Mouse (Mus musculus) myocyte (in vitro differentiated cells): ENCODE results near the gene Inpp4b. TPM values are rescaled to one million over a fixed set of nuclear protein-coding genes. Genes with fewer than 3 reads are reported as not detected.
A peak's percentile ranks its signal among the peaks of the same experiment; 100 is the strongest.

Experiments
- H3K27me3 ChIP-seq: one replicate; pipeline ENCODE4 v1.6.1; 2011; ENCODE audit not compliant: control insufficient read depth, insufficient read depth, insufficient read length
- H3K36me3 ChIP-seq: one replicate; pipeline ENCODE4 v1.6.1; 2011; ENCODE audit not compliant: control insufficient read depth, insufficient read depth
- H3K4me2 ChIP-seq: one replicate; pipeline ENCODE4 v1.6.1; 2011; ENCODE audit warnings: low read depth, control low read depth
- H3K4me3 ChIP-seq: one replicate; pipeline ENCODE4 v1.5.1; 2011; ENCODE audit warnings: mild to moderate bottlenecking, control low read depth, moderate library complexity
- H3K79me2 ChIP-seq: one replicate; pipeline ENCODE4 v1.6.1; 2011; ENCODE audit not compliant: control insufficient read depth, insufficient read depth
- H3ac ChIP-seq: one replicate; pipeline ENCODE4 v1.6.1; 2011; ENCODE audit not compliant: control insufficient read depth, insufficient read length
- CEBPB ChIP-seq: IDR thresholded peaks from 2 replicates; pipeline ENCODE4 v1.6.1; 2011; ENCODE audit warnings: mild to moderate bottlenecking, moderate library complexity; ENCODE audit not compliant: poor library complexity, insufficient read depth, severe bottlenecking
- E2F4 ChIP-seq: IDR thresholded peaks from one replicate; pipeline ENCODE4 v1.6.1; 2011; ENCODE audit warnings: mild to moderate bottlenecking, control low read depth, moderate library complexity; ENCODE audit not compliant: insufficient read depth
- MAX ChIP-seq: IDR thresholded peaks from one replicate; pipeline ENCODE4 v1.6.1; 2011; ENCODE audit warnings: low read depth, mild to moderate bottlenecking, control low read depth
- MYOD1 ChIP-seq, 3 experiments: IDR thresholded peaks; one replicate each; pipeline ENCODE4 v1.6.1; 2011; ENCODE audit warnings: control low read depth in 2 of 3, low read depth in 2 of 3, mild to moderate bottlenecking in 2 of 3, moderate library complexity in 1 of 3; ENCODE audit not compliant: insufficient read length in 2 of 3, control insufficient read depth in 1 of 3
- MYOG ChIP-seq, 3 experiments: IDR thresholded peaks; one replicate each; pipeline ENCODE4 v1.6.1; 2011; ENCODE audit warnings: control low read depth in 2 of 3, low read depth in 2 of 3, mild to moderate bottlenecking in 2 of 3; ENCODE audit not compliant: insufficient read length in 2 of 3, control insufficient read depth in 1 of 3, insufficient read depth in 1 of 3
- POLR2A ChIP-seq: IDR thresholded peaks from one replicate; pipeline ENCODE4 v1.6.1; 2011; ENCODE audit warnings: low read depth, mild to moderate bottlenecking, control low read depth, moderate library complexity; ENCODE audit not compliant: insufficient read length
- POLR2AphosphoS2 ChIP-seq: IDR thresholded peaks from one replicate; pipeline ENCODE4 v1.6.1; 2011; ENCODE audit warnings: low read depth, control low read depth; ENCODE audit not compliant: insufficient read length
- REST ChIP-seq: IDR thresholded peaks from one replicate; pipeline ENCODE4 v1.6.1; 2011; ENCODE audit warnings: mild to moderate bottlenecking, control low read depth, moderate library complexity; ENCODE audit not compliant: insufficient read depth, insufficient read length
- SRF ChIP-seq: IDR thresholded peaks from one replicate; pipeline ENCODE4 v1.6.1; 2011; ENCODE audit warnings: low read depth; ENCODE audit not compliant: control insufficient read depth, insufficient read length
- TCF12 ChIP-seq: IDR thresholded peaks from one replicate; pipeline ENCODE4 v1.6.1; 2011; ENCODE audit warnings: mild to moderate bottlenecking, control low read depth; ENCODE audit not compliant: poor library complexity, insufficient read depth, severe bottlenecking
- TCF3 ChIP-seq: IDR thresholded peaks from one replicate; pipeline ENCODE4 v1.6.1; 2011; ENCODE audit warnings: low read depth, control low read depth; ENCODE audit not compliant: insufficient read length
- USF1 ChIP-seq: IDR thresholded peaks from one replicate; pipeline ENCODE4 v1.6.1; 2011; ENCODE audit warnings: low read depth, mild to moderate bottlenecking, control low read depth, moderate library complexity
- polyA plus RNA-seq: library from polyadenylated mRNA; unstranded; fragments of >200 nt; fragmentation: generic; extraction: Trizol; gene quantifications from one replicate; pipeline ENCODE4 v1.2.1, GENCODE M21; 2012; ENCODE audit warnings: missing spikeins

Inpp4b gene
- polyA plus RNA-seq, 1 experiment = 5.6 TPM

DNA sequence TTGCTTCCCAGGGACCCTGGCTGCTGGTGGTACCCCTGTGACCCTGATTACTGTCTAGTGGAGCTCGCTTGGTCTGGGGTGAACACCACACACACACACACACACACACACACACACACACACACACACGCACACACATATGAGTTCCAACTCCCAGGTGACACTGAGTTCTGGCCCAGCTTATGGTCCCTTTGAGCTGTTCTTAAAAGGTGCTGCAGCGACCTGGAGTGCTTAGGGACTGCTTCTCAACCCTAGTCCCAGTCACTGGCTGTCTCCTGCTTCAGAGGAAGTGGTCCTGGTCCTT, 595 bp downstream of the Inpp4b start:
- Histone ChIP-seq H3K36me3 (no peaks in the 10 kb centered on the region), H3ac (no peak overlapping the region), H3K27me3 (no peaks in the 10 kb centered on the region), H3K4me3 (no peak overlapping the region), H3K4me2 (no peak overlapping the region), H3K79me2 (no peaks in the 10 kb centered on the region)
- TF ChIP-seq MYOD1 (IDR thresholded peaks at IDR 0.05; ENCODE audit: control insufficient read depth in 1 of 3, insufficient read length in 2 of 3, low read depth in 2 of 3) (no peak), CEBPB (no peak), MYOG (IDR thresholded peaks at IDR 0.05; ENCODE audit: control insufficient read depth in 1 of 3, insufficient read depth in 1 of 3, insufficient read length in 2 of 3, low read depth in 2 of 3) (no peak), E2F4 (no peak), SRF (no peak), TCF12 (no peak), POLR2AphosphoS2 (no peak), REST (no peak), POLR2A (no peak), TCF3 (no peak), USF1 (no peak), MAX (no peak)

DNA sequence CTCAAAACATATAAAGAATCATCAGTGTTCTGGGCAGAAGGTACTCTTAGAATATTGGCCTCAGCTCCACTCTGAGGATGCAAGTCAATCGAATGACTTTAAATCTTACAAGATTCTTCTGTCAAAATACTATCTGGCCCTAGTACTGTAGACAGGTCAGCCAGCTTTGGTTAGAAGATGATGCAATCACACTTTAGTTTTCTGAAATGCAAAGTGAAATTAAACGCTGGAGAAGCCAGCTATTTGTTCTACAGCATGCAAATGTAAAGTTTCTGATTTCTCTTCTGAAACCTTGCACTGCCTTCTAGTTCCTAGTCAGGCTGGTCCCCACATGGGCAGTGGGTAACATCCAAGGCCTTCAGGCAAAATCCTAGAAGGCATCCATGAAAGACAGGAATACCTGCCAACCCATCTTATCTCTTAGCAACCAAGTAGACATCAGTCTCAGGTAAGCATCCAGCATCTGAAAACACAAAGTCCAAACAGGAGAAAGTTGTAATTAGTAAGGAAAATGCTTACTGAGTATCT, 2.9 kb downstream of the Inpp4b start:
- Histone ChIP-seq H3K27me3 (no peaks in the 10 kb centered on the region), H3ac (no peak overlapping the region), H3K36me3 (no peaks in the 10 kb centered on the region), H3K79me2 (no peaks in the 10 kb centered on the region), H3K4me2 (peak overlapping the region; percentile 25), H3K4me3 (no peak overlapping the region)
- TF ChIP-seq SRF (no peak), CEBPB (peak; percentile 69)

DNA sequence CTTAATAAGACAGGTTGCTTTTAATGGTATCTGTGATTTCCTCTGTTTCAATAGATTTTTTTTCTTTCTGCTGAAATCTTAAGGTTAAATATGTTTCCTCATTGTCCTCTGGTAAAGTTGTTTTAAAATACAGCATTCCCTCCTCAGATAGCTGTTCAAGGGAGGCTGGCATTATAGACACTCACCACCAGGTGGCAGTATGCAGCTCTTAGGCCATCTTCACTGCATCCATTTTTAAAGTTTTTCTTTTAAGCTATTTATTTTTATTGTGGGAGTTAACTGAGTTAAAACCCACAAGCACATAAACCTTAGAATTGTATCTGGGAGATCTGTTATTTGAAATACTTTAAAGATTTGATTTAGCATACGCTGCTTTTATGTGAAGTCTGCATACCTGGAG, 7.1 kb downstream of the Inpp4b start:
- no peaks in the 10 kb centered on the region for H3K27me3 ChIP-seq
- H3K36me3 ChIP-seq = no peaks in the 10 kb centered on the region
- TF ChIP-seq TCF3 (no peak), TCF12 (no peak)
- no peak overlapping the region for H3K4me2 ChIP-seq
- no peak overlapping the region for H3ac ChIP-seq
- no peak overlapping the region for H3K4me3 ChIP-seq
- H3K79me2 ChIP-seq = no peaks in the 10 kb centered on the region

- Histone ChIP-seq H3K4me2 (no peak overlapping the region), H3K79me2 (no peaks in the 10 kb centered on the region), H3K27me3 (no peaks in the 10 kb centered on the region), H3K4me3 (no peak overlapping the region), H3ac (no peak overlapping the region), H3K36me3 (no peaks in the 10 kb centered on the region)
- TF ChIP-seq TCF12 (no peak), TCF3 (no peak), SRF (no peak), CEBPB (no peak), MYOD1 (IDR thresholded peaks at IDR 0.05; ENCODE audit: control insufficient read depth in 1 of 3, insufficient read length in 2 of 3, low read depth in 2 of 3) (no peak), MYOG (IDR thresholded peaks at IDR 0.05; ENCODE audit: control insufficient read depth in 1 of 3, insufficient read depth in 1 of 3, insufficient read length in 2 of 3, low read depth in 2 of 3) (no peak), E2F4 (no peak)
Observed at GRCm38 (mm10) chr8:81353460-81353859, 11.1 kb downstream of the Inpp4b start.

DNA sequence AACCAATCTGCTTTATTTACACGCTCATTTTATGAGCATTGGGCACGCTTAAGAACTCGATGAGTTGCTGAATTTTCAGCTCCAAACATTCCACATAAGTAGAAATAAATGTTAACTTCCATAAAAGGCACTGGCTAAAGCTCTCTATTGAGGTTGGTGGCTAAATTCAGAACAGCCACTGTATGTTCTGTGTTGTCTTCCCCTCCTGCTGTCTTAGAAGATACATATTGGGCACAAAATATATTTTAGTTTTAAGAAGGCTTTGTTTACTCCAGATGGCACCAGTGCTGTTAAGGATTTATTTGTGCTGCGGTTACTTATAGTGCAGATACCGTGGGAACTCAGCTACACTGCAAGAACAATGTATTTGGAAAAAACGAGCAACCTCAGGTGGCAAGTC, 15.8 kb downstream of the Inpp4b start:
- TF ChIP-seq E2F4 (no peak), POLR2AphosphoS2 (no peak), TCF12 (no peak), POLR2A (no peak), MAX (no peak), SRF (no peak), CEBPB (no peak), MYOD1 (IDR thresholded peaks at IDR 0.05; ENCODE audit: control insufficient read depth in 1 of 3, insufficient read length in 2 of 3, low read depth in 2 of 3) (no peak), REST (no peak), TCF3 (no peak), USF1 (no peak), MYOG (IDR thresholded peaks at IDR 0.05; ENCODE audit: control insufficient read depth in 1 of 3, insufficient read depth in 1 of 3, insufficient read length in 2 of 3, low read depth in 2 of 3) (no peak)
- H3K4me2 ChIP-seq = no peak overlapping the region
- H3K4me3 ChIP-seq = no peak overlapping the region
- no peaks in the 10 kb centered on the region for H3K27me3 ChIP-seq
- no peaks in the 10 kb centered on the region for H3K36me3 ChIP-seq
- H3ac ChIP-seq = no peak overlapping the region
- no peaks in the 10 kb centered on the region for H3K79me2 ChIP-seq

DNA sequence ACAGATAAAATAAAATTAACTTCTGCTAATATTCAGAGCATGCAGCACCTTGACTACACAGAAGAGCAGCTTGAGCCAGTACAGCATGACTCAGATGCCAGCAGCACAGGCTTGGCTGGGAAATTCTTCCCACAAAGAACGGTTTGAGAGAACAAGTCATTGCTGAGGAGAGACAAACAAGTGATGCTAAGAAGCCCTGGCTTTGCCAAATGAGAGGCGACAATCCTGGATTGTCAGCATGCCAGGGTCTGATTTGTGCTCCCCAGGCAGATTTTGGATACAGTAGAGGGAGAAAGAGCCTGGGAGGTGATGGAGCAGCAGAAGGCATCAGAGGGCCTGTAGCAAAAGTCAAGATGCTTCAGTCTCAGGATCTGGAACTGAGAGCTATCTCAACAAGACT, 18.2 kb downstream of the Inpp4b start:
- no peak overlapping the region for H3K4me3 ChIP-seq
- no peaks in the 10 kb centered on the region for H3K36me3 ChIP-seq
- no peaks in the 10 kb centered on the region for H3K27me3 ChIP-seq
- H3ac ChIP-seq = no peak overlapping the region
- no peak for TF ChIP-seq CEBPB
- no peak for TF ChIP-seq MYOG (IDR thresholded peaks at IDR 0.05; ENCODE audit: control insufficient read depth in 1 of 3, insufficient read depth in 1 of 3, insufficient read length in 2 of 3, low read depth in 2 of 3)
- TF ChIP-seq REST = no peak
- TF ChIP-seq POLR2AphosphoS2 = no peak
- no peak for TF ChIP-seq TCF3
- no peak for TF ChIP-seq MYOD1 (IDR thresholded peaks at IDR 0.05; ENCODE audit: control insufficient read depth in 1 of 3, insufficient read length in 2 of 3, low read depth in 2 of 3)
- TF ChIP-seq MAX = no peak
- no peak for TF ChIP-seq SRF
- TF ChIP-seq POLR2A = no peak
- TF ChIP-seq TCF12 = no peak
- no peaks in the 10 kb centered on the region for H3K79me2 ChIP-seq
- no peak overlapping the region for H3K4me2 ChIP-seq
